Mouse (Mus musculus) regulatory T cell (primary cell): Measurements from ENCODE around the gene Cacna2d3.

Source experiments
- in situ Hi-C: fragments of 300-600 bp; cut with MboI, MseI; formaldehyde crosslinking; loops from one replicate; pipeline ENCODE4 v1.15.1; 2025; ENCODE audit warnings: high pct_unique_total_duplicates

The Cacna2d3 gene

DNA sequence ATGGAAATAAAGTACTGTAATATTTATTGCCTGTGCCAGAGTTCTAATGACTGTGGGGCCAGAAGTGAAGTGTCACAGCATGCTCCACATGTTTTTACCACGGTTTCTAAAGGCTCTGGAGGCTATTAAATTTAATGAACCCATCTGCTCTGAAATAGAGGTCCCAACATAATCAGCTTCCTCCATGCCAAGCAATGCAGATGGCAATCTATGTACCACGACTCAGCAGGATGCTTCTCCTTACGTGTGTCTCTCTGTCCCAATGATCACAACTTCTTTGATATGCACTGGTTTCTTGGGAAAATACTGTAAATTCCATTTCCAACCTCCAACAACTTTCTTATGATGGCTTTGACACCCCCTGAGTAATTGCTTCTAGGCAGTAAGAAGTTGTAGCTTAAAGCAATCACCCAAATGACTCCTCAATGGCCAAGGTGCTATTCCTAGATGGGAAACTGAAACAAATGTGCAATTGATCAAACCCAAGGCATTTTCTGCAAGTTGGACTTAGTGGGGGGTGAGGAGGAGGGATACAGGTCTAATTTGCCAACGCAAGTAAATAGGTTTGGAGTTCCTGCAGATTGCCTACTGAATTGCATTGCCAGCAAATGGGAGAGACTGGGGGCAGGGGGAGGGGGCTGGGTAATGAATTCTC lies 557.5 kb downstream of the Cacna2d3 start:
- in situ Hi-C loops = no loop called here

DNA sequence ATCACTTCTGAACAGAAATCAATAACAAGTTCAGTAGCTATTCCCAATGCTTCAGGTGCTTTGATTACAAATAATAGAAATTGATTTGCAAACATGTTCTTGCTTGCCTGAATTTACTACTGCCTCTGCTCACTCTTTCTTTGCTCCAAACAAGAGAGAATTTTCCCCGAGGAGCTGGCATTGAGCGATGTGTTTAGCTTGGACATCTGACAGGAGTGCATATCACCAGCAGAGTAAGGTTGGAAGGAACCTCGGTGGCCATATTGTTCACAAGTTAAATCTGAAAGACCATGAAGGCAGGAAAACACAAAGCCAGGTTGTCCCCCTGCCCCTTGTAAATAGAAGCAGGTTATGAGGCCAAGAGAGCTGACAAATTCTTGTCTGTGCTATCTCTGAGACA lies 561.9 kb downstream of the Cacna2d3 start:
- in situ Hi-C loops = no loop called here

DNA sequence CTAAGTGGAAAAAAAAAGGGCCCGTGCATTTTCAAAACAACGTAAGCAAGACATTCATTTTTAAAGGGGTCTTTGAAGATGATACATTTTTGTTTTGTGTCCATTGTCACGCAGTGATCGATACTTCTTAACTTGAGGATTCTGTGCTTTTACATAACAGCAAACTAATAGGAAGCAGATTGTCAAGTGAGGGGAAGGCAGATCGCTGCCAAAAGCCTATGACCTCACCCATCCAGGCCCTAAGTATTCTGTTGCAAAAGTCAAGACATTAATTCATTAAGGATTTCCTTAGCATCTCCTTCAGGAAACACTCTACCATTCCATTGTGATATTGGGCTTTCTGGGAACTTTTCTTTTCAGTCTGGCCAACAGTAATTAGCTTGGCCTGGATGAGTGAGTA lies 564.6 kb downstream of the Cacna2d3 start:
- in situ Hi-C loops = no loop called here

DNA sequence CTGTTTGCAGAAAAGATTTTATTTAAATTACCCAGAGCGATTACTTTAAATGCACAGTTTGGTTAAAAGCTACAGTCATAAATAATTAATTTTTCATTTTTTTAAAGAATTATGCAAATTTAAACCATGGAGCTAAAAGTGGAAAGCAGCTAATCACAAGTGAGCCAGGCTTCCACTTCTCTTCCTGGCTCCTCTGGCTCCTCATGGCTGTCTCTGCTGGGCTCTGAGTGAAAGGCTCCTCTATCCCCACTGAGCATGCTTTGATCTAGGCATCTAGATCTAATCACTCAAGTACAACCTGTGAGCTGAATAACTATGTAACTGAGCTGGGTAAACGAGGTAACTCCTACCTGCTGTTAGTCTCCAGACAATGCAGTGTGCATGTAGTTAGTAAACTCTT lies 577.5 kb downstream of the Cacna2d3 start:
- in situ Hi-C loops = no loop called here

DNA sequence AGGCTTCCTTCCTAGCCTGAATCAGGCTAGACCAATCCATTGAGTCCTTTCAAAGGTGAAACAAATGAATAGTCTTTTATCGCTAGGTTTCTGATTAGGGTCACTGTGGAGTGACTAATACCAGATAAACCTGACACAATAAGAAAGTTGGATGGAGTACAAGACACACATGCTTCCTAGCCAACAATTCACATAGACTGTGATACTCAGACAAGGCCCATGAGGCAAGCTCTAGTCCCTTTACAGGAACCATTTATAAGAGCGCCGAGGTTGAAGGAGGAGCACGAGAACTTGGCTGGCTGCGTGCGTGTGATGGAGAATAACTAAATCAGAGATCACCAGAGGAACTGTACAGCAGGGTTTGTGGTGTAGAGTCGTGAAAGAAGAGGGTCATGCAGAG lies 584.0 kb downstream of the Cacna2d3 start:
- in situ Hi-C loops = no loop called here

DNA sequence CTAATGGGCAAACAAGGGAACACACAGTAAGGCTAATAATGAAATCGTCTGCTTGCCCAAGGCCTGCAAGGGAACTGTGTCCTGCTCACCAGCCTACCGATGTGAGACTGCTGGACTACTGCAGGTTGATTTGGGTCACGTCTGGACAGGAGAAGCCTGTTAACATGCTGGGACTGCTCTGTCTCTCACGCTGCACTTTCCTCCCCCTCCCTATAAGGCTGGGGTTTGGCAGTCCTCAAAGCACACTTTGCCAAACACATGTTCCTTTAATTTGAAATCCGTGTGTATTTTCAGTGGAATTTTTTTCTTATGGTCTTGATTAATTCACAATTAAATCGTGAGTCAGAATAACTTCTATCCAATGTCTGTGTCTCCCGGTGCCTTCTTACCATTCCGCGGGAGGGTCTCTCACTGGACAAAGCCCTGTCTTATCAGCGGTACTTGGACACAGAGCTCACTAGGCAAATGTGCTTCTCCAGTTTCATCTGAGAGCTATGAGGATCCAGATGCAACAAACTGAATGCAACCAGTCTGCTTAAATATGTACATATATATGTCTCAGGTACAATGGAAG lies 584.6 kb downstream of the Cacna2d3 start:
- in situ Hi-C loops = no loop called here

DNA sequence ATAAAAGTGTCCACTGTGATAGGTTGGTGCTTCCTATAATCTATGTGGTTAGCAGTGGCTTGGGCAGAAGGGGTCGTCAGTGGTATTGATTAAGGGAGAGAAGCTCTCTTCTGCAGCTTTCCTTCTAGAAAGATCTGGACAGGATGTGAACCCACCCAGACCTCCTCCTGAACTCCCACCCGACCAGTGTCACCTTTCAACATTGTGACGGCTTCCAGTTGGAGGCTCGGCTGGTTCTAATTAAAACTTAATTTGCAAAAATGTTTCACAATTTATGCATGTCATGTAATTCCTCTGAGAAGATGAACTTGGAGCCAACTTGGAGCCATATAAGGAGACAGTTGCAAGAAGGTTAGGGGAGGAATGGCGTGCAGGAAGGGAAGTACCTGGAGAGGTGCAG lies 586.8 kb downstream of the Cacna2d3 start:
- in situ Hi-C loops = no loop called here

DNA sequence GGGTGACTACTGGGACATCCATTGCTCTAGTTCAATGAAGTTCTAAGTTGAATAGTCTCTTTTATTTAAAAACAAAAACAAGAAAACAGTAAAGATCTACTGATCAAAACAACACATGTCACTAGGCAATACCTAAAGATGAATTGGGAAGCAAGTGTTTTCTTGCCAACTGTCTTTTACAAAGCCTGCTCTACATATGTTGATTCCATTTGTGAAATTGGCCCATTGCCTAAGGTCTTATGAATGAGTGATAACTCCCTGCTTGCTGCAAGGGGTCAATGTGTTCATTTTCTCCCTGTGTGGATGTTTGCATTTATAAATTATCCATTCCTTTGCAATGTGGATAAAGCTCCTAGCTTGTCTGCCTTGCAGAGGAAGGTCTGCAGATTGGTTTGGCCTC lies 591.2 kb downstream of the Cacna2d3 start:
- in situ Hi-C loops = no loop called here

DNA sequence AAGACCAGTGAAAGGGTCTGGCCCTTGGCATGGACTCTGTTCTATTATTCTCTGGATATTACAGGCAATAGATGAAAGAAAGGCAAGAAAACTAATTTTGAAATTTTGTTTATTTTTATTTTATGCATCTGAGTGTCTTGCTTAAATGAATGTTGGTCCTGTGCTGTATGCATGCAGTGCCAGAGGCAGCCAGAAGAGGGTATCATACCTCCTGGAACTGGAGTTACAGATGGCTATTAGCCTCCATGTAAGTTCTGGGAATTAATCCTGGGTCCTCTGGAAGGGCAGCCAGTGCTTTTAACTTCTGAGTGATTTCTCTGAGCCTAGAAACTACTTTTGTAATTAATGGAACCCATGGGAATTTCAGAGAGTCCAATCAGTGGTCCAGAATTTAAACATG lies 597.8 kb downstream of the Cacna2d3 start:
- in situ Hi-C loops = loop anchor here (25.0 kb wide), 1 partner anchor 1337 kb away; no protein-coding TSS in a partner anchor

DNA sequence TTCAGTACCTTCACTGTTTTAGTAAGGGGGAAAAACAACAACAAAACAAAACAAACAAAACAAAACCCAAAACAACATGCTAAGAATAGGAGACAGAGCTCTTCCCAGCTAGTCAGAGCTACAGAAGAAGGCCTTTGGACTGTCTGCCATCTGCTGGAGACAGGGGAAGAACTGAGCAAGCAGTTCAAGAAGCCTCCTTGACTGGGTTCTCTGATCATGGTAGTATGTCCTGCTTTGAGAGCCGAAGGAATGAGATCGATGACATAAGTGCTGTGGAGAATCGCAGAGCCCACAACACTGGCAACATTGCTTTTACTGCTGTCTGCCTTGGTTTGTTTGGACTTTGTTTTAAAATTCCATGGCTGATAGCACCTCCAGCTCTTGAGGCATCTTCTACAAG lies 598.9 kb downstream of the Cacna2d3 start:
- in situ Hi-C loops = loop anchor here (25.0 kb wide), 1 partner anchor 1335 kb away; no protein-coding TSS in a partner anchor

DNA sequence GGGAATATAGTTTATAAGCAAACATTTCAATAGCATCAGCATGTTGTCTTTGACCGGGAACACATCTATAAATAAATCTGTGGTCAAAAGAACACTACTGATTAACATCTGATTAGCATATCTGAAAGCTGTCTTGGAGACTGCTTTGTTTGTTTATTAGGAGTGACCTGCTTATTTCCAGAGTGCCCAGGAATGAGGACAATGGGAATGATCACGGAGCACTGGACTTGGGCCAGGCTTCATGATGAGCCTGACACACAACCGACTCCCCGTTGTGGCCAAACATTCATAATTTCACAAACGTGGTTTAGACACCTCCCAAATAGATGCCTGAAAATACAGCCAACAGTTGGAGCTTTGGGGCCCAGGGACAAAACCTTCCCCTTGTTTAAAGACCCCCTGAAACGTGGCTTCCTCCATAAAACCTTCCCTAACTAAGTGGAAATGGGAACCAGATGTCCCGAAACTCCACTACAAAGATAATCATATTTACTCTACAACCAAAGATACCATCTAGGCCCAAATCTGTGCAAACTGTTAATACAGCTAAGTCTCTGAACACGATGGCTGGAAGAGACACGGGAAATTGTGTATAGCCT lies 607.7 kb downstream of the Cacna2d3 start:
- in situ Hi-C loops = loop anchor here (25.0 kb wide), 1 partner anchor 1327 kb away; no protein-coding TSS in a partner anchor

DNA sequence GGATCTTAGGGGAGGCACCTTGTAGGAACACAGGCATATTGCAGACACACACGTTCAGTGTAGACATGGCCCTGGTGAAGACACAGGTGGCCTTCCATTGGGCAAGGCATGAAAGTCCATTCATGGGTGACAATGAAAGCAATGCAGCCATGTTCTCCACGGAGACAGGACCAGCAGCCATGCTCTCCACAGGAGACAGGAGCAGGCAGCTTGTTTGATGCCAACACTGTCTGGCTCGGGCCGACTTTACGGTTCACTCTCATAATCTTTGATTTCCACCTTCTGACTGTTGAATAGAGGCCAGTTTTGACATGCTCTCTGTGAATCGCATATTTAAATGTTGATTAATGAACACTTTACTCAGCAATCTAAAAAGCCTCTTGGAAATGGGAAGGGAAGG lies 610.0 kb downstream of the Cacna2d3 start:
- in situ Hi-C loops = loop anchor here (25.0 kb wide), 1 partner anchor 1324 kb away; no protein-coding TSS in a partner anchor

DNA sequence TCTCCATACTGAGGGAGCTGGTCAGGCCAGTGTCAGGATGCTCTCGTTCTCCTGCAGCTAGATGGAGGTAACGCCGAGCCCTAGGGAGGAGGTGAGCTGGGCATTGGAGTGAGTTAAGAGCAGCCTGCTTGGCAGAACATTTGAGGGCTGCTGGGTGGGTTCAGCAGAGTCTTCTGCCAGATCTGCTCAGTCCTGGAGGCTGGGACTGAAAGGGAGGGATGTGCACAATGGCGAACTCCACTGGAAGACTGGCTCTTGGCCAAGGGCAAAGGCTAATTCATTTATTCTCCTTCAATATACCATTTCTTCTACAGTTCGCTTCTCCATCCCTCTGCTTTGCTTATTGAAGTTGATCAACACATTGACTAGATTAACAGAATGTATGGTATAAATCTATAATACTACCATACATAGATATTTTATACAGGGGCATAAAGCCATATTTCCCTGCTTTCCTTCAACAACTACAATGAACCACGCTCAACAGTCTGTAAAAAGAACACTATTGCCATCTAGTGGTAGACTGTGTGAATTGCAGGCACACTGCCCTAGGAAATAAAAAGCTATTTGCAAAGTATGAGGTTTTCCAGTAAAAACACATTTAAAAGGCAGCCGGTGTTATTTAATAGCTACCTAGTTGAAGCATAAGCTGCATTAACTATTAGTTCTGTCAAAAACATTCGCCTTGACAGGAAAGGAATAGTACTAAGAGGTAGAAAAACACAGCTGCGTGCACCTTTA lies 611.1 kb downstream of the Cacna2d3 start:
- in situ Hi-C loops = loop anchor here (25.0 kb wide), 1 partner anchor 1323 kb away; no protein-coding TSS in a partner anchor

DNA sequence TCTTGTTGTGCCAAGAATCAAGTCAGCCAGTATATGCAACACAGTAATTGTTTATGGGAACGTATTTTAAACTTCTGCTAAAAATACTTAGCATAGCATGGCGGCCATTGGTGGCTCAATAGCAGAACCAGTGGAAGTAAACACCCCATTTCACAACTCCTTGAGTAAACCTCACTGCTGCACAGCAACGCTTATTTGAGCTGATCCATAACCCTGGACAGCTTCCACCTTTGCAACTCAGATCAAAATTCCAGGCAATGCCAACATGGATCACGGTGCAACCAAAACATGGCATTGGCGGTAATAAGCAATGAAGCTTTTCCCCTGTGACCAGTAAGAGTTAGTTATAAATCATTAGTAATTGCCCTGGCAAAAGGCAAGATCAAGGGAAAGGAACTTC lies 614.2 kb downstream of the Cacna2d3 start:
- in situ Hi-C loops = loop anchor here (25.0 kb wide), 1 partner anchor 1320 kb away; no protein-coding TSS in a partner anchor

DNA sequence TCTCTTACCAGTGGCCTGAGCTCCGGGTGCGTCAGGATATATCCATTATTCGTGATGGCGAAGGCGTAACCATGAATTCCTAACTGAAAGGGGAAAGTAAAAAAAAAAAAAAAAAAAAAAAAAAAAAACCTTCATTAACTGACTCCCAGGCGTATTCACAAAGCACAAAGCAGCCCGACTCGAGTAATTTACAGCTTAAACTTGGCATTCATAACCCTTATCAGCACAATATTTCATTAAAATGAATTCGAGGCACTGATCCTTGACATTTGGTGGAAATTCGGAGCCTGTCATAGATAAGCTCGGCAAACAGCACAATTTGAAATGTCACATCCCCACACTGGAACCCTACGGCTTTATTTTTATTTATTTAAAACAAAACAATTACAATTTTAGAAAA lies 623.9 kb downstream of the Cacna2d3 start:
- in situ Hi-C loops = no loop called here

DNA sequence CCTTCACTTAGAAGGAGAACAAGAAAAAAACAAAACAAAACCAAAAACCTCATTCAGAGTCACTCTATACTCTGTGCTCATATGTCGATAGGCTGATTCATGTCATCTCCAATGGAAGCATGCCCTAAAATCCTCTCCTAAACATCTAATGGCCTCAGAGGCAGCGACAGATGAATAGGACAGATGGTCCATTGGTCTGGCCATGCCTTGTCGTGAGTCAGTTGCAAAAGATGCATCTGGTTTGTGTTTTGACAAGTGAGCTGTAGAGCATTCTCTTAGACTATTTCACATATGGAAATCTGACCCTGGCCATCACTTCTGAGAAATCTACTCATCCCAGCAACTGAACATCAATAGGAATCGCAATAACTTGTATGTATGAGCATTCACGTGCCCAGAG lies 626.2 kb downstream of the Cacna2d3 start:
- in situ Hi-C loops = no loop called here

DNA sequence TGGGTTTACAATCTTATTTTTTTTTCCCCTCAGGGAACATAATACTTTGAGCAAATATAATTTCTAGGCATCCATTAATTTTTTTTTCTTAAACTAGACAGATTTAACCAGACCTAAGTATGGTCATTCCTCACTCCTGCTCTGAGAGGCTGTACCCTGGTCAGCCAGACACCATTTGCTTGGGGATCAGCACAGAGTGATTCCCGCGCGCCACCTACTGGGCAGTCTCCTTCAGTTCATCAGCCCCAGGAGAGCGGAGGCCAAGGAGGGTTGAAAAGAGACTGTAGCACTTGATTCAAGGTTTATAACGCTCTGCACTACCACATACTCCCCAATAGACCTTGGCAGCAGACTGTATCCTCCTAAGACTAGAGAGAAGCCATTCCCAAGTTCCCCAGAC lies 631.6 kb downstream of the Cacna2d3 start:
- in situ Hi-C loops = no loop called here

DNA sequence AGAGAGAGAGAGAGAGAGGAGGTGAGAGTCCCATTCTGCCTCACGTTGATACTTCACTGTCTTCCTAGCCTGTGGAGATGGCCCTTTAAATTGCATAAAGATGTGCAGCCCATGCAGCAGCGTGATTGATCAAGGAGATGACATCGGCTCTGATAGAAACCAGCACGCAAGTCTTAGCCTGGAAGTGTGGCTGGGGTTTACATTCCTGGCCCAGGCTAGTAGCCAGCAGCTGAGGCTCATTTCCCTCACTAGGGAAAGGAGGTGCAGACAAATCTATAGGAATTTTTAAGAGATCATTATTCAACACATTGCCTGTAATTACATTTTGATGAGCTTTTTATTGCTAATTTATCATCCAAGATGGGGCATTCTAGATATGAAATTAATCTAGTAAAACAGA lies 635.1 kb downstream of the Cacna2d3 start:
- in situ Hi-C loops = no loop called here

DNA sequence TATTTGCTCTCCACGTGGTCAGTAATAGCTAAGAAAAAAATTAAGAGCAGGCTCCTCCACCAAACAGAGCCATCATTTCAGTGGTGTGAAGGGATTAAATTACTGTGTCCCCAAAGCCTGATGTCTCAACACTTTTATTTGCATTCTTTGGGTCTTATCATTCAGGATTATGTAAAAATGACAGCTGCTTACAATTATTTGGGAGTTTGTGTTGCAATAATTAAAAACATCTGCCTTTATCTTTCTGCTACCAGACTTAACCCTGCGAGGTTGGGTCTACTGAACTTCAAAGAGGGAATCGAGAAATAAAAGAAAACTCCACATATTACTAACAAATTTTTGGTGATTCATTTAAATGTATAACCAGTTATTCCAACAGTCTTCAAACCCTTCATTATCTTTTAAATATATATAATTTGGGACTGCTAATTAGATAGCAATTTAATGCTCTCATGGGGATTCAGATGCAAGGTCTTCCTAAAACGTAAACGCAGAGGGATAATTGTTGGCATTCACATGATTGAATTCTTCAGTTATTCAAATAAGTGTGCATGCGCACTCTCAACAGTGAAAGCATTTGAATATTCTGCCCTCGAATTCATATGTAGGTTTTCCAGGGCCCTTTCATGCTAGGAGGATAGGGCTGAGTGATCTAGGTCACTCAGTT lies 636.0 kb downstream of the Cacna2d3 start:
- in situ Hi-C loops = no loop called here

DNA sequence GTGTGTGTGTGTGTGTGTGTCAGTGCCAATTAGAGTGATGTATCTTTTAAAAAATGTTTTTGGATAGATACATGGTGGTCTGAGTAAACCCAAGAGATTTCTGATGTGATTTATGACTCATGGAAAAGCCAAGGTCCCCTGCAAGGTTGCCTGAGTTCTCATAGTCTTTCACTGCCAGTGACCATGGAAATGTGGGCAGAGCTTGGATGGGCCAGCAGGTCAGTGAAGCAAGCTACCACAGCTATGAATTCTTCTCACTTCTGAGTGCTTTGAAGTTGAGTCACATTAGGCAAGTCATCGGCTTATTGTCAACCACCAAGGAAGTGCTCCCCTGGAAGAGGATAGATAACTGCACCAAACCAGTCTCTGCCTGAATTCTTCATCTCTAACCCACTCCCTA lies 639.5 kb downstream of the Cacna2d3 start:
- in situ Hi-C loops = no loop called here

DNA sequence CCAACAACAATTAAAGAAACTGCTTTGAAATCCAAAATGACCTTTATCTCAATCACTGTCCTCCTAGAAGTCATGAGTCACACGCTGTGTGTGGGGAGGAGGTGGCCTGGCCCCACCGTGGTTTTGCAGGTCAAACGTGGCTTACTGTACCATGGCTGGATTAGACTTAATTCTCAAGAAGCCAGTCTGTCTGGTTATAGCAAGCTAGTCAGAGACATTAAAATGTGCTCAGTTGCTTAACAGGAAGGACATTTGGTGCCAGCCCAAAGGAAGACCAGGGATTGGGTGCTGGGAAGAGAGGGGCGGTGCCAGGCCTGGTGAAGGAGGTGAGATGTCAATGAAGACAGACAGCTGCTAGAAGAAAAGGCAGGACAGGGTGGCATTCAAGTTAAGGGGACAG lies 641.0 kb downstream of the Cacna2d3 start:
- in situ Hi-C loops = no loop called here

DNA sequence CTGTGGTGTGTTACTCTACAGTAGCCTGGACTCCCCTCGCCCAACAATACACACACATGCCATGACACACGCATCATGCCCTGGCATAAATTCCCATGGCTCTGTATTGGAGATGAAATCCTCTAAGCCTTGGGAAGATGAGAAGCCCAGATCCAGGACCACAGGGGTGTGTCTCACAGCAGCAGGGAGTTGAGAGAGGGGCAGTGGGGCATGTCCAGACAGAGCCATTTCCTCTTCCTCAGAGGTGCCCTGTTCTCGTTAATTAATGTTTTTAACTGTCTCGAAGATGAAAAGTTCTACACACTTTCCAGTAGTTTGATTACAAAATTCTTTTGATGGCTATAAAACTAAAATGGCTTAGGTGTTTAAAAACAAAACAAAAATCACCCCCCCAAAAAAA lies 641.4 kb downstream of the Cacna2d3 start:
- in situ Hi-C loops = no loop called here
